Mouse (Mus musculus) cerebellum, adult 2 months (tissue): Measurements from ENCODE around the gene Epha3.

ENCODE experiments used
- CTCF ChIP-seq: fragments of 200-500 bp; IDR thresholded peaks from 2 replicates; pipeline ENCODE4 v1.5.1; 2011; ENCODE audit warnings: low read depth, mild to moderate bottlenecking, control low read depth, low read length, moderate library complexity, borderline replicate concordance; ENCODE audit not compliant: insufficient read depth
- POLR2A ChIP-seq: fragments of 200-500 bp; IDR thresholded peaks from 2 replicates; pipeline ENCODE4 v1.6.1; 2011; ENCODE audit warnings: low read length, control low read depth, borderline replicate concordance; ENCODE audit not compliant: insufficient read depth

GRCm38 (mm10) chr16:63753052-63753451 lies 110.9 kb downstream of the Epha3 start:
- no peak for TF ChIP-seq CTCF
- no peak for TF ChIP-seq POLR2A
